Mouse (Mus musculus) heart, adult 2 months (tissue): Measurements from ENCODE around the gene Papola.

Source experiments
- CTCF ChIP-seq: fragments of 200-600 bp; IDR thresholded peaks from 2 replicates; pipeline ENCODE4 v1.8.1; 2022; ENCODE audit warnings: antibody characterized with exemption, mild to moderate bottlenecking, moderate library complexity
- EP300 ChIP-seq: fragments of 200-500 bp; IDR thresholded peaks from 2 replicates; pipeline ENCODE4 v1.6.1; 2011; ENCODE audit warnings: low read depth, low read length, control low read depth; ENCODE audit not compliant: insufficient read depth
- POLR2A ChIP-seq: fragments of 200-500 bp; IDR thresholded peaks from 2 replicates; pipeline ENCODE4 v1.6.1; 2011; ENCODE audit warnings: mild to moderate bottlenecking, low read depth, low read length, control low read depth; ENCODE audit not compliant: insufficient read depth

DNA sequence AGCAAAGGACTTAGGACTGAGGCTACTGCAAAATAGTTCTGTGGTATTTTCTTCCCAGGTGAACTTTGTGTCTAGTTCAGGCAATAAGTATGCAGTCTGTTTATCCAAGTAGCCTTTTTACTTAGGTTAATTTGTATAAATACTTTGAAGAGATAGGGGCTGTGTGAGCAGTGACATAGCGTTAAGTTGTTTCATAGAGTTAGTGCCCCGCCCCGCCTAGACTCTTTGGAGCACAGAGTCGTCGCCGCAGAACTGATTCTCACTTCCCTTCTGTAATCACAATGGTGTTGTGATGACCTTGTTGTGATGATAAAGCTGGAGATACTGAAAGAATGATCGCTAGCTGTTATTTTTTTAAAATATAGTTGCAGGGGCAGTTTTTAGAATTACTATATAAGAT is 22.9 kb downstream of the Papola start:
- TF ChIP-seq CTCF (no peak), POLR2A (no peak), EP300 (no peak)
